Mouse (Mus musculus): ENCODE measurements around the gene Eef1akmt4.

Gene Eef1akmt4

DNA sequence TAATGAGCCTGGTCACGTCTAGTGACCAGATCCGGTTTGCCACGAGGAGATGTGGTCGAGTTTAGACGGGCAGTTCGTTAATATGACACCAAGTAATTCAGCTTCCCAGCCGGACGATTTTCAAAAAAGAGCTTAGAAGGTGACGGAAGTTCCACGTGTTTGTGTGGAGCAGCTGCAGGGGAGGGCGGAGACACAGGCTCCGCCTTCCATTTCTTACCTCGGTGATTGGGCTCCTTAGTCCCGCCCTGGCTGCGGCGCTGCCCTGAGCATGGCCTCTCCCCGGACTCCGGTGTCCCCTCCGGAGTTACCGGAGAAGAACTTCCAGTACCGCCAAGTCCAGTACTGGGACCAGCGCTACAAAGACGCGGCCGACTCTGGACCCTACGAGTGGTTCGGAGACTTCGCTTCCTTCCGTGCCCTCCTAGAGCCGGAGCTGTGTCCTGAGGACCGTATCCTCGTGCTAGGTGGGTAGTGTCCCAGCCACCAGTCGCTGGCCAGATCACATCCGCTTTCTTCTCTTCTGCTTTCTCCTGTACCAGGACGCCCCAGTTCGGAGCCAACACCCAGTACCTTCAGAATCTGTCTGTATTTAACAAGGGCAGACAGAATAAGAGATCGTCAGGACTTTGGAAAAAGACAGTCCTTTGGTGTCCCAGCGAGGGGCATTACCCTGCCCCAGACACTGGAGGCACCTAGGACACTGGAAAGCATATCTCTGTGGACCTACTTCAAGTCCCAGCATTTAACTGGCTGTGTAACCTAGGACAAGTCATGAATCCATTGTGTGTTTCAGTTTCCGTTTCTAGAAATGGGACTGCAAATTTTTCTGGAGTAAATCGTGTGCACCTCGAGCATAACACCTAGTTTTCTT, at the start of gene Eef1akmt4, which contains the start of the genes Gm49333 and Alg3:
TSS of gene Eef1akmt4 (plus strand) at position 237 of the 871 bp plus-strand sequence.
TSS of gene Gm49333 (plus strand) at position 254 of the 871 bp plus-strand sequence.
TSS of gene Alg3 (minus strand) at position 379 of the 871 bp plus-strand sequence.
- DNase-seq = peak; percentile 88 to 89

DNA sequence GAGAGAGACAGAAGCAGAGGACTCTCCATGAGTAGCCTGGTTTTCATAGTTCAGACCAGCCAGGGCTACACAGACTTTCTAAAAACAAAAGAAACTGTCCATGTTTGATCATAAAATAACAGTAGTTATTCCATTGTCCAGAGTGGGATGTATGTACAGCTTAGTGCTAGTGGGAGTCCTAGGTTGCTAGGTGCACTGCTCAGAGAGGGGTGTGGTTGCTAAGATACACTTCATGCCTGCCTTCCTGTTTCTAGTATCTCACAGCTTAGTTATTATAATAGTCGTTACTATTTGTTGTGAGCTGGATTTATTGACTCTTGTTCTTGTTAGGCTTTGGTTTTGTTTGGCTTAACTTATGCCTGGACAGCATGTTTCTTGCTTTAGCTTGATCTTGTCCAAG, 46.3 kb upstream of the Eef1akmt4 start:
- no peak for DNase-seq

DNA sequence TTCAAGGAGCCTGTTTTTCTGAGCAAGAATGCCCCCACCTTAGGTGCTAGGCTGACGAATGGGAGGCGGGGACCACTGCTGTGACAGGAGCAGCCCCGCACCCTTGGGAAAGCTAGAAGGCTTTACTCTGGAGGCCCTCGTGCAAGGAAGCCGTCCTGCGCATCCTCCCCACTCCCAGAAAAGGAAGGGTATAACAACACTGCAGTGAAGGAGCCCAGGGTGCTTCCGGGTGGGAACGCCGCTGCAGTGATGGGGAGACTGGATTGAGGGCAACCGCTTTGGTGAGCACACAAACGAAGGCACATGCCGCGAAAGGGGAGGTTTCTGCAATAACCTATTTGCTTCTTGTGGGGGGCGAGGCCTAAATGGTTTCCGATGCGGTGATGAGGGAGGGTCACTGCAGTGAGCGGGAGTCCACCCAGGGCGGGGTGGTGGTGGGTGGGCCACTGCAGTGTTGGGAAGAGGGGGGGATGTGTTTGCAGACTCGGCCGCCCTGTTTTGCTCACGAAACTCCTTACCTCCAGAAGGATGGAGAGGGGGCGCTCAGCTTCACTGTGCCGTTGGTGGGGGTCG, 21.9 kb upstream of the Eef1akmt4 start, which contains the start of gene Vwa5b2:
TSS of gene Vwa5b2 (plus strand) at position 106 of the 573 bp plus-strand sequence.
- peak in 1 of 2 experiments; percentile 42 for DNase-seq

DNA sequence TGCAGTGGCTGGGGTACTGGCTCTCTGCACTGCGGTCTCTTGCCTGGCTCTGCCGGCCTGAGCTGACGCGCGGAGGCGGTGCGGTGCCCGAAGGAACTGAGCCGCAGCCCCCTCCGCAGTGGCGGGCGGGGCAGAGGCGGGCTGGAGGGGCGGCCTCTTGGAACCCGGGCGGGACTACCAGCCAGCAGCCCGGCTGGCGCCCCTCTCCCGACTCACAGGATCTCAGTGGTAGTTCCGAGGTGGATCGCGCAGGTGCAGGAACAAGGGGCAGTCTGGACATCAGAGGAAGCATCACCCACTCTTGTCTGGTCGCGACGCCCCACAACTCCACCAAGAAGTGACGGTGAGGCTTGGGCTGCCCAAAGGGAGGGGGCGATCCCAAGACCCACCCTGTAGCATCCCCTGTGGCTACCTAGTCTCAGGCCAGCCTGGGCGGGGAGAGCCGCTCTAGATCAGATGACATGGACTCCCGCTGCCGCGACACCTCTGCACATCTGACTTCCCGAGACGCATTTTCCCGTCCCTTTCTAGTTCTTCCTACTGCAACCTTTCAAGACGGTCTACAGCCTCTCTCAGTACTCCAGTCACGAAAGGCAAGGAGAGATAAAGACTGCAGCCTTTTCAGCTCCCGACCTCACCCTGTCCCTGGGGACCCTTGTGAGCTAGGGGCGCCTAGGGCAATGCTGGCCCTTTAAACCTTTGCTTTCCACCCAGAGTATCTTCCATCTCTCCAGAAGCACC, 21.3 kb upstream of the Eef1akmt4 start:
- peak; percentile 78 to 84 for DNase-seq

DNA sequence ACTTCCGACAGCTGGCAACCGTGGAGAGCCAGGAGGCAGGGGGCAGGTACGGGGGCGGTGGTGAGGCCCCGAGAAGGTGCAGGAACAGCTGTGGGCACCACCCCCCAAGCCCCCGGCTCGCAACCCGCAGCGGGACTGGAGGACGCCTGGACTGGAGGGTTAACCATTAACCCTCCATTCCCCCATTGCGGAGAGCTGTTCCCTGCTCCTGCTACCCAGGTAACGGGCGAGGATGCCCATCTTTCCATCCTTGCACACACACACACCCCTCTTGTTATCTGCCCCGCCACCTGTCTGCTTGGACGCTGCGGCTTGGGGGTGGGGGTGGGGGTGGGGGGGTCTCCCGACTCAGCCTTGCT, 20.7 kb upstream of the Eef1akmt4 start:
- DNase-seq = peak; percentile 34 to 38

DNA sequence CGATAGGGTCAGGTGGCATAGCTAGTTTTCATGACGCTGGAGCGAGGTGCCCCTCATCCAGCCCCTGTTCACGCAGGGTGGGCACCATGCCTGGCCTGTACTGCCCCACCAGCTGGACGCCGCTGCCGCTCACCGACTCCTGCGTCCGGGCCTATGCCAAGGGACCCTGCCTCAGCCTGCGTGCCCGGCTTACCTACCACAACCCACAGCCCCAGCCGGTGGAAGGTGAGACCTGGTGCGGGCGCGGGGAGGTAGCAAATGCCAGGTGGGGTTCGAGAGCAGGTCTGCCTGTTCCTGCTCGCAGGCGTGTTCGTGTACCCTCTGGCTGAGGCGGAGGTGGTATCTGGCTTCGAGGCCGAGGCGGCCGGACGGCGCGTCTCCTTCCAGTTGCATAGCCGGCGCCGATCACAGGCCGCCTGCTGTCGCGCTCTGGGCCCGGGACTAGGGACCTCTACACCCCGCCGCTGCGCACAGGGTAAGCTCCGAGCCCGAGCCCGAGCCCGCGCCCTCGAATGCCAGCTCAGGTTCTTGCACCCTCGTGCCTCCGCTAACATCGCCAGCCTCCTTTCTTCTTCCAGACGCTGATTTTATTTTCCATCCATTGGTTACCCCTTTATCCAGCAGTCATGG, 20.2 kb upstream of the Eef1akmt4 start:
- DNase-seq = peak; percentile 49 to 52

DNA sequence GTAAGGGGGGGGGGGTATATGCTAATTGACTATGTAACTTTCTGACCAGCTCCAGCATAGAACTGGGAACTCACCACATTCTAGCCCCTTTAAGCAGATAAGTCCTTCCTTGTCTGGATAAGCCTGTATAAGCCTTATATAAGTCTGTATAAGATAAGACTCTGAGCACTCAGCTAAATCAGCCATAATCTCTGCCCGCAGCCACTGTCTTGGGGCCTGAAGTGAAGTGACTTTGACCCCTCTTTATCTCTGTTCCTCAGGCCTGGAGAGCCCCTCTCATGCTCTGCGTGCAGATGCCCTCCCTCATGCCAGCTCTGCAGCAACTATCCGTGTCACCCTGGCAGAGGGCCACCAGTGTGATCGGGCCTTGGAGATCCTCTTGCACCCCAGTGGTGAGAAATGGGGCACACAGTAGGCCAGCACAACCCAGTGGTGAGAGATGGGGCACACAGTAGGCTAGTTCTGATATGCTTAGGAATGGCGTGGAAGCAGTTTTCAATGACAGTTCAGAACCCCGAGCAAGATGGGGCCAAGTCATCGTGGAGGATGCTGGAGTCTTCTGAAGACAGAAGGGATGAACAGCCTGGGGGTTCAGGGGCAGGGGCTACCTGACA, 16.2 kb upstream of the Eef1akmt4 start:
- DNase-seq = no peak

DNA sequence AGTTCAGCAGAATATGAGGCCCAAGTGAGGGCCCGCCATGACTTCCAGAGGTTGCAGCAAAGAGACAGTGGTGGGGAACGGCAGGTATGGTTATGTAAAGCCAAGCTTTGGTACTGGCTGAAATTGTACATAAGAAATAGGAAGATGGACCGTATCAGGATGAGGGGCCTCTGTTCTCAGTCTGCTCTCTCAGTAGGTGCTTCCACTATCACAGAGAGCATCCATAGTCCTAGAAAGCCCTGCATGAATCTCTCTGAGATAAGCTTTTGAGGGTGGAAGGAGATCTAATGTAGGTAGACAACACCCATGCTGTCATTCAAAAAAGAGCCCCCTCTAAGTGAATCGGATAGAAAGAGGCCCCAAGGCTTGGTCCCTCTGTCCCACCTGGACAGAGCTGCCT, 15.7 kb upstream of the Eef1akmt4 start:
- no peak for DNase-seq

DNA sequence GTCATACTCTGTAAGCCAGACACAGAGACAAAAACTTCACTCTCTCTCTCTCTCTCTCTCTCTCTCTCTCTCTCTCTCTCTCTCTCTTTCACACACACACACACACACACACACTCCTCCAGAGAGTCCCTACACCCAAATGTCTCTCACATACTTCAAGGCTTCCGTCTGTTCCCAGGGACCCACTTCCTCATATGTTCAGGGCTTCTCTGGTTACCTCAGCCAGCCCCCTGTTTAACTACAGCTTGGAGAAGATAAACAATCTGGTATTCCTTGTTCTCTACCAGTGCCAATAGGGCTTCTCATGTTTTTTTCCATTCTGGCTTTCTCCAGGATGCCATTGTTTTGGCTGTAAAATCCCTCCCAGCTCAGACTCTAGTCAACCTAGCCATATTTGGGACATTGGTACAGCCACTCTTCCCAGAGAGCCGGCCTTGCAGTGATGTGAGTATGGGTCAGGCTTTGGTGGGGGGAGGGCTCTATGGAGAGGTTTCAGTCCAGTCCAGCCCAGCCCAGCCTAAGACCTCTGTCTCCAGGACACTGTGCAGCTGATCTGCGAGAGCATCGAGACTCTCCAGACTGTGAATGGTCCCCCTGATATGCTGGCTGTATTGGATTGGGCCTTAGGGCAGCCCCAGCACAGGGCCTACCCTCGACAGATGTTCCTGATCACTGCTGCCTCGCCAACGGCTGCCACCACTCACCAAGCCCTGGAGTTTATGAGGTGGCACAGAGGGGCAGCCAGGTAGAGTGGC, 14.5 kb upstream of the Eef1akmt4 start:
- no peak for DNase-seq

DNA sequence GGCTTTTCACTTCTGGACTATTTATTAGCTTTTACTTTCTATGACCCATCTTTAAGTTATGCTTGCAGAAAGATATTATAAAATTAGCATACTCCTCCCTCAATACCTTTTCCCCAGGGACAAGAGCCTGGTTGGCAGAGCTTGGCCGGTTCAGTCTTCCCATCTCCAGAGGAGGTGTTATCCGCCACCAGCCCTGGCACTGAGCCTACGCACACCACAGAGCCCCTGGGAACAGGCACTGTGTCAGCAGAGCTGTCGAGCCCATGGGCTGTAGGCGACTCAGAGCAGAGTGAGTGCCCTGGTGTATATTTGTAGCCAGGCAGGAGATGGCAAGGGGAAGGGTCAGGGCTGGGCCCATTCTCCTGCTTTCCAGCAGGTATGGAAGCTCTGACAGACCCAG, 10.9 kb upstream of the Eef1akmt4 start:
- DNase-seq = peak in 1 of 2 experiments; percentile 40

DNA sequence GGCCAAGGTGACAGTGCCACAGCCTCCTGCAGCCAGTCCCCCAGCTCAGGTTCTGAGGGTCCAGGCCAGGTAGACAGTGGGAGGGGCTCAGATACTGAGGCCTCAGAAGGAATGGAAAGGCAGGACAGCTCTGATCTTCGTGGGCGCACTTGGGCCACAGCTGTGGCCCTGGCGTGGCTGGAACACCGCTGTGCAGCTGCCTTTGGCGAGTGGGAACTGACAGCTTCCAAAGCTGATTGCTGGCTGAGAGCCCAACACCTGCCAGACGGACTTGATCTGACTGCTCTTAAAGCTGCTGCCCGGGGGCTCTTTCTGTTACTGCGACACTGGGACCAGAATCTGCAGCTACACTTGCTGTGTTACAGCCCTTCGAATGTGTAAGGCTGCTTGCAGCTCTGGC, 6.7 kb upstream of the Eef1akmt4 start:
- peak; percentile 23 to 32 for DNase-seq

DNA sequence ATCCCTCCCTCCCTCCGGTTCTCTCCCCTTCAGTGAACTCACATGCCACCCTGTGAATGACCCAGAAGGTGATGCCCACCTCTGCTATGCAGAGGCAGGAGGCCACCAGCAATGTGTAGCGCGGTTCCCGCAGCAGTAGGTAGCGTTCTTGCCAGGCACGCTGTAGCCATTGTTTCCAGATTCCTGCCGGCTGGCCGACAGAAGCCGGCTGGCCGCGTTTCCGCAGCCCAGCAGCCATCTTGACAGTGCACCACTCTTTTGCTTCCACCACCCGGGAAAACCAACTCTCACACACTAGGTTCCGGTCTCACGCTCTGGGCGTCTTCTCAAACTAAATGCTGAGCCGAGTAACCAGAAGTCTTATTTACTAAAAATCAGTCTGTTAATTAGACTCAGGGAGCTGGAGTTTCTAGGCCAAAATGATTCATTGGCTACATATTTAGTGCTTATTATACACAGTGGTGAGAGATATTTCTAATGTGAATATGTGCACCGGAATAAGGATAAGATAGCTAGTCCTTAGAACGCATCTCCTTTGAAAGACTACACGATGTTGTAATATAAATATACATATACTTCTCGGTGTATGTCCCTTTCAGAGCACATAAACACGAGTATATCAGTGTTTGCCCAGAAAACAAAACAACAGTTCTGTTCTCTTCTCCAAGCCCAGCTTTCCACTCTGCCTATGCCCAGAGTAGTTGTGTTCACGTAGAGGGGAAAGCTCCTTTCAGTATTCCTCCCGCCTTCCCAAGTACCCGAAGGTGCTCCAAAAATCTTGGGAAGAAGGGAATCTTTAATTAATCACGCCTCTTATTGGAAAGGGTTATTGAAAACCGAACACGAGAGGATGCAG, 664 bp upstream of the Eef1akmt4 start:
- peak; percentile 85 for DNase-seq

DNA sequence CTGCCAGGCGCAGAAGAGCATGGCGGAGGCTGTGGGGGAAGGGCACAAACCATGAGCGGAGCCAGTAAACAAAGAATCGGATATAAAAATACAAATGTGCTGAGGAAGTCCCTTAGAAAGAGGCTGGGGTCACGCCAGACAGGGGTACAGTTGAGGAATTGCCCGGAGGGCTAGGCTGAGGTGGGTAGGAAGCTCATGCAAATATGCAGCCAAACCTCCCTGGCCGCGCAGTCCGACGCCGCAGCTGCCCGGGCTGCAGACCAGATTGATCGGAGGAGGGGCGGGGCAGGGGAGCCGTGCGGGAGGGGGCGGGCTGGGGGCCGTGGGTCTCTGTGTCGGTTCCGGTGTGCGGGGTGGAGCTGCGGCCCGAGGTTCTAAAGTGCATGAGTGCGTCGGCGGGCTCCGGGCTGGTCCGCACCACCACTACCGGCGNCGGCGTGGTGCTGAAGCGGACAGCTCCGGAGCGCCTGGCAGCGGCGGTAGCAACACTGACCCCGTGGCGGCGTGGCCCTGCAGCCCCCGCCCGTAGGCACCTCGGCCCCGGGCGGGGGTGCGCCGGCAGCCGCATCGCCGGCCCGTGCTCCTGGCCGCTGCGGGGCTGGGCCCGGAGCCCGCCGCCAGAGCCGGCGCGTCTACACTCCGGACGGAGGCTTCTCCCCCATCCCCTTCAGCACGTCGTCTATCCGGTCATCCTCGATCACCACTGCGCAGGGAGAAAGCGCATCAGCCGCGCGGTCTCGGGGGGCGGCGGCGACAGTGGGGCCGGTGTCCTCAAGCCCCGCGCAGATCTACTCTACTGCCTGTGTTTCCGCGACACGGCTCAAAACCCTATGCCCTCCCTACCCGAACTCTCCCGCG, 8.4 kb downstream of the Eef1akmt4 start:
- DNase-seq = peak; percentile 70 to 75

DNA sequence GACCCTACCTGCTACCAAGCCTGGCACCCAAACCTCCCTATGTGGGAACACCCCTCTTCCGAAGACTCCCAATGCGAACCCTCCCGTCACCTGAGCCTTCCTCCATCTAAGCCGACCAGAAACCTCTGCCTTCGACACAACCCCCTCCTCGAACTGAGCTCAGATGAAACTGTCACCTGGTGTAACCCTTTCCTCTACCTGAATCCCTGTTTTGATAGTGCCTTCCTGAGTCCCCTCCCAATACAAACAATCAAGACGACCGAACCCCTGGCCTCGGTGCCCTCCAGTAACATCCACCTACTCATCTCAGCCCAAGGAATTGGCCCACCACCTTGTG, 9.0 kb downstream of the Eef1akmt4 start:
- peak in 1 of 2 experiments; percentile 60 for DNase-seq

DNA sequence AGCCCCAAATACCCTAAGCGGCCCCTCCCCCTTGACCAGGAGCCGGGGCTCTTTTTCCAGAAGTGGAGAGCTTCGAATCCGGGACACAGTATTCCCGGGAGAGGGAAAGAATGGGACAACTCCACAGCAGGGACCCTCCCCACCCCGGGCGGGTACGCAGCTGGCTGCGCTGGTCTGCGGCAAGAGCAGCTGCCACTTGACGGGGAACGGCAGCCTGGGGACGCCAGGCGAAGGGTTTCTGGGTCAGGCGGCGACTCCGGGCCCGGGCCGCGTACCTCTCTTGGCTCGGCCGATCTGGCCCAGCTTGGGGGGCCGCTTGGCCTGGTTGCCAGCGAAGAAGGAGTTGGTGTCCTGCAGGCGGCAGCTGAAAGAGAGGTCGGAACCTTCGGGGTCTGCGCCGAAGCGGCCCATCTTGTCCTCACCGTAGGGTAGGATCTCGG, 9.4 kb downstream of the Eef1akmt4 start:
- DNase-seq = peak in 1 of 2 experiments; percentile 62

DNA sequence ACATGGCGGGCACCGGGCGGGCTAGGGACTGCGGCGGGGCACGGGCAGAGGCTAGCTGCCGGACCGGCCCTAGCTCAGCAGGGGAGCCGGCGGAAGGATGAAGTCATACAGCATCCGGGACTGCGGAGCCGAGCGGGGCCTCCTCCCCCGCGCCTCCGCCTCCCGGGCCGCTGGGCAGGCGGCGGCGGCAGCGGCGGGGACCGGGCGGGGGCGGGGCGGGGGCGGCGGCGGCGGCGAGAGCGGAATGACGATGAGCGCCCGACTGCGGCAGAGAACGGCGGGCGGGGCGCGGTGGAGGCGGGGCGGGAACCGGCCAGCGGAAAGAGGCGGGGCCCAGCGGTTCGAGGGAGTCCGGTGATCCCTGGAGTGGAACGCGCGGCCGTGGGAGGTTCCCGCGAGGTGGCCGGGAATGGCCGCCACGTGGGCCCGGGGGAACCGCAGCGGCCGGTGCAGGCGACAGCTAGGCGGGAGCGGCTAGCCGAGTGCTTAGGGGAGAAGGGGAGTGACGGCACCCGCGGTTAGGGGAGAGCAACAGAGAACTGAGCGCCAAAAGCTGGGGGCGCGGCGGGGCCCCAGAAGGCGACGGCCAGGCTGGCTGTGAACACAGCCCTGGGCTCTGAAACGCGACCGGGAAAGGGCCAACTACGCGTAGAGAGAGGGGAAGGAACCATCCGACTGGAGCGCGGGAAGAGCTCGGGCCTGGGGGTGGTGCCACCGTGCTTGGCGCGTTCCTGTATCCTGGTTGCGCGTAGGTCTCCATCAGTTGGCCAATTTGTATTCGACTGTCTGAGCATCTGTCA, 10.0 kb downstream of the Eef1akmt4 start, which contains the start of gene Camk2n2:
TSS of gene Camk2n2 (minus strand) at position 97 of the 800 bp plus-strand sequence.
- DNase-seq = peak; percentile 88 to 90

DNA sequence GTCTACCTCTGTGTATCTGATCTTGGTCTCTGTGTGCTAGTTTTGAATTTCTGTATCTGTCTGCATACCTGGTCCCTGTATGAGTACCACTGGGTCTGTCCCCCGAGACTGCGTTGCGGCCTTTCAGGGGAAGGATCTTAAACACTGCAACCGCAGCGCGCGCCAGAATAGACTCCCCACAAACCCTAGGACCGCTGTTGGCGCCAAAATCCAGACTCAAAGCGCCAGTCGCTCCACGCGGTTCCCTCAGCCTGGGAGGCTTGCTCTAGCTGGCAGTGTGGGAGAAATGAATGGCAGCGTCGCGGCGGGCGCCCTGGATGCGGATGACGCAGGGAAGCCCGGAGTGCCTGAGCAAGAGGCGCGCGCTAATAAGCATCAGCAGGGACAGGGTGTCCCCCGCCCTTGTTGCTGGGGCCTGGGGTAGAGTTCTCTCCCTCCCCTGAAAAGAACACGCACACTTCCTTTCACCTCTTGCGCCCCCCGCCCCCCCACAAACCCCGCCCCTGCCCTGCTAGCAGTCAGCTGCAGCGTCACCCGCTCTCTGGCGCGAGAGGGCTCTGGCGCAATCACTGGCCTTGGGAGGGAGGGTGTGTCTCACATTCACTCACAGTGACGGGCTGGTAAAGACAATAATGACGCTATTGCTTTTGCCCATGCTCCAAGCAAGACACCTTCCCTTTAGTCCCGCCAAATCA, 10.7 kb downstream of the Eef1akmt4 start:
- DNase-seq = peak; percentile 77 to 83

DNA sequence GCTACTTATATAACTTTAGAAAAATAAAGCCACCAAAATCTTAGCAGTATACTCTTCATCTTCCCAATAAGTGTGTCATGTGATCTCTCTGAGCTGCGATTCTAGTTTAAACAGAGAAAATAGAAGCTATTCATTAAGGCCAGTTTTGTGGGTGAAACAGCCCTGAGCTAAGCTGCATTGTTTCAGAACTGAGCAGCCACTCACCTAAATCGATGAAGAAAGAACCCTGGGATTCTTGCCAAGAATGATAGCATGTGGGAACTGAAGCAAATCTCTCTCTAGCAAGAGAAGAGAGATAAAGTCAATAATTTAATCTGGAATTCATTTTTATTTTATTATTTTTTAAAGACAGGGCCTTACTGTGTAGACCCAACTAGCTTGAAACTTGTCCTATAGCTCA, 11.8 kb downstream of the Eef1akmt4 start:
- DNase-seq = no peak
